Mouse (Mus musculus): ENCODE measurements around the gene 1700014D04Rik.
A peak's percentile ranks its signal among the peaks of the same experiment; 100 is the strongest.
"Not testable (repeated sequence)": the region's sequence is repeated elsewhere in the genome, so short reads cannot be mapped to it uniquely, and the experiment has no call there.

Gene 1700014D04Rik

DNA sequence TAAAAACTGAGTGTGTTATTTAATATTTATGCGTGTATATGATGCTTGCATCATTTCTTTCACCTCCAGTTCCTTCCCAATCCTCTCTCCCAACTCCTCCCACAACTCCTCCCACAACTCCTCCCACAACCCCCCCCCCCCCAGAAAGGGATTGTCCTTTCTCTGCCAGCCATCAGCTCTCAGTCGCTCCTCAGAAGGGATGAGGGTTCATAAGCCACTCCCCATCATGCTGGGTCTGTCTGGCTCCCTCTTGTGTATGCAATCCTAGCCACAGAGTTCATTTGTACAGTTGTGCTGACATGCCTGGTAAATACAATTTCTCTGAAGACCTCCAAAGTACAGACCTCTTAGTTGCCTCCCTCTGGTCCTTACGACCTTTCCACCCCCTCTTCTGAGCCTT is 11.4 kb downstream of the 1700014D04Rik start:
- DNase-seq (ENCODE audit: low spot score): no peak

DNA sequence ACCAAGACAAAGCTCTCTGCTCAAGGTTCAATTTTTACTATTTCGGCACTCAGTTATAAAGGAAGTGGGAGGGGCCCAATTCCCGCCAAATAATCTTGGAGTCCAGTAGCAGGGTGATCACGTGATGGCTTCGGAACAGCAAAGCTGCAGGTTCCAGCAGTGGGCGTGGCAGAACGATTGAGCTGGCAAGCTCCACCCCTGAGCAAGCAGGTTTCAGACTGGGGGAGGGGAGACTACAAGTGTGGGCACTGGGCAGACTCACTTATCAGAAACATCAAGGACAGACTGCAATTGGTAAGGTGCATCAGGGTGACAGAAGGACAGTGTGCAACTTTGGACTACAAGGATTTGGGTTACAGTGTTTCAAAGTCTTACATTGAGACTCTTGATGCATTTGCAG is 12.2 kb downstream of the 1700014D04Rik start:
- DNase-seq (ENCODE audit: low spot score): not testable (repeated sequence)

GRCm38 (mm10) chr13:59733936-59734335 is 12.6 kb downstream of the 1700014D04Rik start:
- DNase-seq (ENCODE audit: low spot score): no peak

GRCm38 (mm10) chr13:59731652-59732051 is 14.9 kb downstream of the 1700014D04Rik start, which contains the start of gene Spata31d1d:
Gene Spata31d1d (minus strand): TSS chr13:59731752.
- DNase-seq (ENCODE audit: low spot score): no peak

DNA sequence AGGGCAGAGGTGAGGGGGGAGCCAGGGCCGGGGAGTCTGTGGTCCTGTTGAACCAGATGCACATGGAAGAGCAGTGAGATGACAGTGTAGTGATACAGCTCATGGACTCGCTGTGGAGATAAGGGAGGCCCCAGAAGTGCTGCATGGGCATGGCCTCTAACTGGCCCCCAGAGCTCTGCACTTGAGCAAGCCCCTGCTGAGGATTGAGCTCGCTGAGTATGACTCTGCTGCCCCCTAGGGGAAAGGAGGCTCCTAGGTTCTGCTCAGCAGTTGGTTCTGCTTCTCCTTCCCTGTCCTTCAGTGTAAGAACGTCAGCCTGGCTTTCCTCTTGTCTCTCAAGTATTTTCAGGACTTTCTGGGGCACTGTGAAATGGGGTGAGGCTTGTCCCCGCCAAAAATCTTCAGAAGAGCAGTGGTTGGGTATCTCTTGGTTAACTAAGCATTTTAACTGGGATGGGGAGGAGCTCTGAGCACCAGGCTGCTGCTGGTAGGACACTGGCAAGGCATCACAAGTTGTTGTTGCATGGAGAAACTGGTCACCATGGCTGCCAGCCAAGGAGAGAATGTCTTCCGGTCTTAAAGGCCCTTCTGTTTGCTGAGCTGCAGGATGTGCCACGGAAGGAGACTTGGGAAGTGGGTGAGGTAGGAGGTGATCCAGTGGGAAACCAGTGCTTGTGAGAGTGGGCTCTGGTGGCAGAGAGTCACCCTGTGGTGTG is 18.0 kb downstream of the 1700014D04Rik start:
- peak; percentile 79 for DNase-seq (ENCODE audit: low spot score)

- no peak for DNase-seq (ENCODE audit: low spot score)
Measured at GRCm38 (mm10) chr13:59726139-59726867, 20.2 kb downstream of the 1700014D04Rik start.

DNA sequence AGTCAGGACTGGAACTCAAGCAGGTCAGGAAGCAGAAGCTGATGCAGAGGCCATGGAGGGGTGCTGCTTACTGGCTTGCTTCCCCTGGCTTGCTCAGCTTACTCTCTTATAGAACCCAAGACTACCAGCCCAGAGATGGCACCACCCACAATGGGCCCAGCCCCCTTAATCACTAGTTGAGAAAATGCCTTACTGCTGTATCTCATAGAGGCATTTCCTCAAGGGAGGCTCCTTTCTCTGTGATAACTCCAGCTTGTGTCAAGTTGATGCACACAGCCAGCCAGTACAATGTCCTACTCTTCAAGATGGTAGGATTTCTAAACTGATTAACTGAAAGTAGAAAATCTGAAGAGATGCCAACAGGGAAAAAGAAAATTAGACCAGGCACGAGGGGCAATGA is 24.5 kb downstream of the 1700014D04Rik start:
- DNase-seq (ENCODE audit: low spot score): not testable (repeated sequence)

DNA sequence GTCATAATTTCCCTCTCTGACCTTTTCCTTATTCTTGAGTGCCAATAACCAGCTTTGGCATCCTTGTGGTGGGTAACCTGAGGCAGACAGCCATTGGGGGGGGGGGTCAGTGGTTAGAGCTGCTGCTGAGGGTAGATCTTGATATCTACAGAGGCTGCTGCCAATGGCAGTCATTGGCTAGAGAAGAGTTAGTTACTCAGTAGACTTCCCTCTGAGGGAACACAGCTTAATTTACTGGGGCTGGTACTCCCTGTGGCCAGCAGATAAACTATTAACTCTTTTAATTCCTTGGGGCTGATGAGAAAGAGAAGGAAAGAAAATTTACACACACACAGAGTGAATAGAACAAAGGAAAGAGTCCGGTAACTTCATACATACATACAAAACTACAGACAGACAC is 27.1 kb downstream of the 1700014D04Rik start:
- no peak for DNase-seq (ENCODE audit: low spot score)

DNA sequence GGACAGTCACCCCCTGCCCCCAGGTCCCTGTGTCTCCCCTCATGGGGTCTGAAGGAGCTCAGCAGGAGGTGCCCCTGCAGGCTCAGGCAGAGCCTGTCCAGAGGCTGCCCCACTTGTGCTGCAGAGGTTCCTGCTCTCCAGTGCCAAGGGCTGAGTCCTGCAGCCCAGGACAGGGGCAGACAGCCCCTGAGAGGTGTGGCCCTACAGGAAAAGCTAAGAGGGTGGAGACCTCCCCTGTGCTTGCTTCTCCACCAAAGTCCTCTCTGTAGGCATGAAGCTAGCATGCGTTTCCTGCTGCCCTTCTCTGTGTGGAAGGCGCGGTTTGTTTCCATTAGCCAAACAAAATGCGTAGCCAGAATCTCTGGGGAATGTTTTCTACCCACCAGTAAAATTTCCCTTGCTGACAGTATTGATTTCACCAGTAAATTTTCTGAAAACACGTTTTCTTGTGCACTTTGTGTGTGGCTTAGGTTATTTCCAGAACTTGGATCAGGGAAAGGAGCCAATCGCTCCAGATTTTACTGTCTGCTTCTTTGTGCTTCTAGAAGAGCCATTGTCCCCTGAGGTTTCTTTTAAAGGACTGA is 27.6 kb downstream of the 1700014D04Rik start:
- not testable (repeated sequence) for DNase-seq (ENCODE audit: low spot score)

DNA sequence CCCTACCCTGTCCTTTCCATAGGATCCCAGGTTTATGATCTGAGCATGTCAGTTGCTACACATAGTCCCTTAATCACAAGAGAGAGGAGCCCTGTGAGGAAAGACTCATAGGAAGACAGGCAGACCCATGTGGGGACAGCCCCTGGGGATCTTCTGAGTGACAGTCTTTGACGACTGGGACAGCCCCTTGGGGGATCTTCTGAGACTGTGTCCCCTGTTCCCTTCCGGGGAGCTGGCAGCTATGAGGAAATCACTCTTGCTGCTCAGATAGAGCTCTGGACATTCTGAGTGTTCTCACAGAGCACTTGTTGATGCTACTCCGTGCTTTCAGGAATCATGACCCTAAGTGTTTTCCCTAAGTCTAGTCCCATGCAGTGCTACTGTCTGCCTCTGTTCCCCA is 32.8 kb downstream of the 1700014D04Rik start:
- no peak for DNase-seq (ENCODE audit: low spot score)

- DNase-seq (ENCODE audit: low spot score): not testable (repeated sequence)
Measured at GRCm38 (mm10) chr13:59711984-59712383, 34.6 kb downstream of the 1700014D04Rik start, which contains the start of gene Spata31d1b. Gene Spata31d1b (plus strand): TSS chr13:59712284.

DNA sequence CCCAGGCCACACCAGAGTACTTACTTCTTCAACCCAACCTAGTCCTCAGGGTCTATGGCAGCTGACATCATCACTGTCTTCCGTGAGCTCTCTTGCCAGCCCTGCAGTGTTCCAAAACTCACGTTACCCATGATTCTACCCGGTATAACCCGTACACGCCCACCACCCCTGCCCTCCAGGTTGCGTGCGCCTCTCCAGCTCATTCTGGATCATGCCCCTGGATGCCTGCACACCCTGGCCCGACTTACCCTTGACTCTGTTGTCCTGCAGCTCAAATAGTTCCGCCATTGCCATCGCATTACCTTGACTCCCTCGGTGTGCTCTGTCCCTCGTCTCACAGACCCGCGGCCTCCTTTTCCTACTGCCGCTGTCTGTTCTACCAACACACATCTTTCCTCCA is 36.3 kb downstream of the 1700014D04Rik start, which contains the start of gene Spata31d1a:
Spata31d1a (minus strand) TSS at position 101 of the 400 bp plus-strand sequence.
- DNase-seq (ENCODE audit: low spot score): no peak

GRCm38 (mm10) chr13:59704562-59704961 is 42.0 kb downstream of the 1700014D04Rik start:
- DNase-seq (ENCODE audit: low spot score): peak; percentile 62

GRCm38 (mm10) chr13:59703514-59703913 is 43.0 kb downstream of the 1700014D04Rik start:
- DNase-seq (ENCODE audit: low spot score): no peak

GRCm38 (mm10) chr13:59700137-59700536 is 46.4 kb downstream of the 1700014D04Rik start:
- not testable (repeated sequence) for DNase-seq (ENCODE audit: low spot score)

DNA sequence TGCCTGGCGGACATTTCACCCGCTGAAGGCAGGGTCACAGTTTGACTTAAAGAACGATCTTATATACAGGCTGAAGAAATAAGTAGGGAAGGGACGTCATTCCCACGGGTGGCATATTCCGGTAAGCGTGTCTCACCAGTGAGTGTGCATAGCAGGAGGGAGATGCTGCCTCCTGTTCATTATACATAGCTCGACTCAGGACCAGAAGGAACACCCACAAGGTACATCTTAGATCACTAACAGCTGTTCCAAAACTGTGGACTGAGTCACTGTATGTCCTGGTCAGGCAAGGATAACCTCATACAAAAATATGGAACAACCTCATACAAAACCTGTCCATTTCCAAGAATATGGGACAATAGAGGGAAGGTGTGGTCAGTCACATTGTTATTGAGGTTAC is 47.4 kb downstream of the 1700014D04Rik start:
- DNase-seq (ENCODE audit: low spot score): no peak

- peak; percentile 70 for DNase-seq (ENCODE audit: low spot score)
Measured at GRCm38 (mm10) chr13:59695781-59696180, 50.8 kb downstream of the 1700014D04Rik start.

DNA sequence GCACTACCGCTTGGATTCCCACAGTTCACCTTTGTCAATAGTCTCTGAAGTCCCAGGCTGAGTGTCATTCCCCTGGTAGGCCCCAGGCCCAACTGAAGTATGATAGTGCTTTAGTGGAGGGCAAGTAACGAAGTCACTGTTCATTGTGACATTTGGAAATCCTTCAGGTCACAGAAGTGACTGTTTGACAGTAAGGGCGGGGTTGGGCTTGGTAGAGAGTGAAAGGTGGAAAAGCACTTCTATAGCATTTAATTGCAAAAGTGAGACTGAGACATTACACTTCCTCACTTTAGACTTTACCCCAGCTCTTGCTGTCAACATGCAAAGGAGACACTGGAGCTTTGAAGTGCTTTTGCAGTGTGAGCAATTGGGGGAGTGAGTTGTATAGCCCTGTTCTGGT is 52.5 kb downstream of the 1700014D04Rik start, which contains the start of gene 4921517D22Rik:
4921517D22Rik (minus strand) TSS at position 101 of the 400 bp plus-strand sequence.
- DNase-seq (ENCODE audit: low spot score): no peak

GRCm38 (mm10) chr13:59691478-59691877 is 55.1 kb downstream of the 1700014D04Rik start:
- no peak for DNase-seq (ENCODE audit: low spot score)

Data from T-cell, adult 2 months (primary cell).